In the genomic region with DNA sequence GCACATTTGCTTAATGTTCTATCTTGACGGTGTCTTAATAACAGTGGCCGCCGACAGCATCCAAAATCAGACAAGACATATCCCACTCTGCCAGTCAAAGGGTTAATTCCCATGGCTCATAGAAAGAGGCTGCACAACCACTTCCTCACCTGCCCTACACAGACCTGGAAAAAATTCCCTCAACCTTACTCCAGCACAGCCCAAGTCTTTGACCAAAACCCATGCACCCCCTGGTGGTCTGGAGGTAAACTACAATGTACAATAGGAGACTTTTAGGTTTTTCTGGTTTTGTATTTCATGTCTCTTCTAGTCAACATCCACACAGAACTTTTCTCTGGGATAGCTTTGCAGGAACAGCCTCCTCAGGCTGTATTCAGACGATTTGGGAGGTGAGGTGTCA, we compare ENCODE assay signal across 9 mouse cellular contexts. TPM values are rescaled to one million over a fixed set of nuclear protein-coding genes. Genes with fewer than 3 reads are reported as not detected.
DNase-seq lines count a peak whose midpoint lies in the region; ATAC-seq and TF ChIP-seq lines count a peak whose summit lies in the region.
"Had no signal": no experiment of that assay in that cellular context is flagged by ENCODE, and none has a peak within 500 bp of the region (broad histone marks: within the 10 kb centered on the region; RNA-seq: fewer than 3 reads in every experiment).

No protein-coding gene starts in this region.

- H3K9ac ChIP-seq in lung, embryonic 14.5 days, result no peak overlapping the region
- H3K9ac ChIP-seq: heart, embryonic 15.5 days had no signal

- H3K4me1 ChIP-seq in lung, embryonic 14.5 days (ENCODE audit: insufficient read depth), result no peaks in the 10 kb centered on the region

- no peaks in the 10 kb centered on the region for H3K27me3 ChIP-seq in lung, embryonic 14.5 days (ENCODE audit: insufficient read depth, low read length)
- H3K27me3 ChIP-seq: heart, embryonic 15.5 days had no signal

- peak; percentile 80 for TF ChIP-seq CTCF in lung, embryonic 14.5 days (IDR thresholded peaks at IDR 0.05; ENCODE audit: low read depth)

- no peak overlapping the region for H3K27ac ChIP-seq in lung, embryonic 14.5 days (ENCODE audit: low read depth)
- H3K27ac ChIP-seq: heart, embryonic 15.5 days had no signal

- H3K9me3 ChIP-seq in lung, embryonic 14.5 days (ENCODE audit: low read depth, low read length), result no peaks in the 10 kb centered on the region
- H3K9me3 ChIP-seq: heart, embryonic 15.5 days had no signal

- 71% methylated on average over 4 of the region's 4 CpGs for WGBS in lung, embryonic 14.5 days

- peak; percentile 57; the same call in 1 of the 2 replicates for ATAC-seq in lung, embryonic 14.5 days (ENCODE audit: insufficient read depth)

- no peaks in the 10 kb centered on the region for H3K36me3 ChIP-seq in lung, embryonic 14.5 days (ENCODE audit: insufficient read depth)
- H3K36me3 ChIP-seq: heart, embryonic 15.5 days had no signal

- no peak overlapping the region for H3K4me3 ChIP-seq in lung, embryonic 14.5 days (ENCODE audit: low read depth, low read length)
- H3K4me3 ChIP-seq: heart, embryonic 15.5 days had no signal

- H3K4me2 ChIP-seq in lung, embryonic 14.5 days, result no peak overlapping the region
- H3K4me2 ChIP-seq: heart, embryonic 15.5 days had no signal

- DNase-seq in ovary, postnatal 14 days (ENCODE audit: low spot score), result peak; percentile 62
- DNase-seq in ovary, adult 18-20 months (ENCODE audit: low spot score), result no peak
- DNase-seq in adrenal gland, adult 18-20 months (ENCODE audit: low spot score in 2 of 2), result peak; percentile 43 to 46
- DNase-seq in embryo, embryonic 9.5 days (ENCODE audit: extremely low spot score), result peak; percentile 25
- peak; percentile 79 for DNase-seq in induced T-regulatory cell, adult 2 months (ENCODE audit: low read depth)
- DNase-seq in lung, embryonic 14.5 days, result peak; percentile 81
- peak; percentile 21 for DNase-seq in retina, postnatal 7 days (ENCODE audit: low read depth, low spot score)
- no peak for DNase-seq in layer of hippocampus, adult 9-10 months (ENCODE audit: low spot score)

RNA-seq across cellular contexts. Expression of gene Zfr, which starts 32.8 kb away (rescaled TPM):
- 100 to 1,000 TPM; 178 to 179 TPM for total RNA-seq in adrenal gland, adult 18-20 months (2021)
- polyA plus RNA-seq in lung, embryonic 14.5 days (2014; fragmentation: Nextera tagmentation; extraction: Ambion mirVana), result 148 and 158 TPM in 2 replicates

Comparison
In these comparisons a context has a peak if more than half of its experiments do, and no peak if none do; other contexts are left out.
1. DNase-seq: peak in ovary, postnatal 14 days (single experiment), adrenal gland, adult 18-20 months (2 of 2), embryo, embryonic 9.5 days (single experiment), induced T-regulatory cell, adult 2 months (single experiment), lung, embryonic 14.5 days (single experiment) and retina, postnatal 7 days (single experiment); none in ovary, adult 18-20 months (single experiment) and layer of hippocampus, adult 9-10 months (single experiment).